Mouse (Mus musculus): ENCODE measurements around the gene Olfr1512. TPM values are rescaled to one million over a fixed set of nuclear protein-coding genes. Genes with fewer than 3 reads are reported as not detected.
A peak's percentile ranks its signal among the peaks of the same experiment; 100 is the strongest.
"Not testable (repeated sequence)": the region's sequence is repeated elsewhere in the genome, so short reads cannot be mapped to it uniquely, and the experiment has no call there.

Olfr1512 gene
- not detected in 2 replicates for polyA plus RNA-seq (2014; fragmentation: Nextera tagmentation; extraction: Ambion mirVana)

DNA sequence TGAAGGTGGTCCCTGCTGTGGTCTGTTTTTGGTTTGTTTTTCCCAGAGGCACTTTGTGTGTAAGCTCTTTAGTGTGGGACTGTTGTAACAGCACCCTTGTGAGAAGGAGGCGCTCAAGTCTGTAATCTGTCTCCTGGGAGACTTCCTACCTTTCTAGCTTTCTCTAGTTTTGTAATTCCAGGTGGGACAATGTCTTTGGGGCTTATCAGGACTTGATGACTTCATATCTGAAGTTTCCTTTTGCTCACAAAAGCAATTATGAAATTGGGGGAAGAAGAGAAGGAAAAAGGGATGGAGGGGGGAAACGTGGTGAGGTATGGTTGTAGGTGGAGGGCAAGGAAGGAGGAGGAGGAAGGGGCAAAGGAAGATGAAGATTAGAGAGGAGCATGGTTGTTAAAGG, at the start of gene Olfr1512:
TSS of gene Olfr1512 (minus strand) at position 101 of the 400 bp plus-strand sequence.
- DNase-seq (ENCODE audit: low spot score) (no peak), ATAC-seq (ENCODE audit: low FRiP score) (no peak)
- Histone ChIP-seq H3K9me3 (ENCODE audit: control insufficient read depth, low read length) (no peaks in the 10 kb centered on the region), H3K36me3 (replicated peaks; ENCODE audit: control insufficient read depth, insufficient read depth) (no peaks in the 10 kb centered on the region), H3K4me3 (replicated peaks; ENCODE audit: low read length) (no peak within 1 kb of the TSS), H3K27ac (no peak within 1 kb of the TSS), H3K4me1 (replicated peaks; ENCODE audit: control insufficient read depth, insufficient read depth, low read length) (no peaks in the 10 kb centered on the region), H3K27me3 (ENCODE audit: control insufficient read depth, insufficient read depth, low read length) (no peaks in the 10 kb centered on the region), H3K9ac (no peak within 1 kb of the TSS), H3K4me2 (replicated peaks) (no peak within 1 kb of the TSS)
- 79% methylated on average over 2 of the region's 2 CpGs for WGBS

DNA sequence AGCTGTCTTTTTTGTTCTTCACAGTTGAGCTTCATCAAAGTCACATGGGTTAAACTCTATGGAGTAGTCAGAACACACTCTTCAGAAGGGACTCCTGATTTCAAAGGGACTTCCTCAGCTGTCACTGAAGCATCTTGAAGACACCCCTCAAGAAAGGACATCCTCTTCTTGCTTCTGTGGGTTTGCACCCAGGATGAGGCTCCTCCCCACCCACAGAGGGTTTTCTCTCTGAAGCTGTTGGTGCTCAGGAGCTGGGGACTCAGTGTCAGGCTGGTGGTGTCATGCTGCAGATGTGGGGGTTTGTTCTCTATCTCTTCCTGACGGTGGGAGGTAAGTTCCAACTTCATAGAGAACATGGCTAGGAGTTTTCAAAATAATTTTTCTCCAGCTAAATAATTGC, 48.7 kb upstream of the Olfr1512 start:
- WGBS, result 91% methylated on average over 1 of the region's 1 CpGs
- Histone ChIP-seq H3K4me3 (replicated peaks; ENCODE audit: low read length) (no peak overlapping the region), H3K4me2 (replicated peaks) (no peak overlapping the region), H3K27ac (no peak overlapping the region), H3K4me1 (replicated peaks; ENCODE audit: control insufficient read depth, insufficient read depth, low read length) (no peaks in the 10 kb centered on the region), H3K36me3 (replicated peaks; ENCODE audit: control insufficient read depth, insufficient read depth) (no peaks in the 10 kb centered on the region), H3K9me3 (ENCODE audit: control insufficient read depth, low read length) (no peaks in the 10 kb centered on the region), H3K9ac (no peak overlapping the region), H3K27me3 (ENCODE audit: control insufficient read depth, insufficient read depth, low read length) (no peaks in the 10 kb centered on the region)
- no peak for ATAC-seq (ENCODE audit: low FRiP score)
- DNase-seq (ENCODE audit: low spot score), result no peak

DNA sequence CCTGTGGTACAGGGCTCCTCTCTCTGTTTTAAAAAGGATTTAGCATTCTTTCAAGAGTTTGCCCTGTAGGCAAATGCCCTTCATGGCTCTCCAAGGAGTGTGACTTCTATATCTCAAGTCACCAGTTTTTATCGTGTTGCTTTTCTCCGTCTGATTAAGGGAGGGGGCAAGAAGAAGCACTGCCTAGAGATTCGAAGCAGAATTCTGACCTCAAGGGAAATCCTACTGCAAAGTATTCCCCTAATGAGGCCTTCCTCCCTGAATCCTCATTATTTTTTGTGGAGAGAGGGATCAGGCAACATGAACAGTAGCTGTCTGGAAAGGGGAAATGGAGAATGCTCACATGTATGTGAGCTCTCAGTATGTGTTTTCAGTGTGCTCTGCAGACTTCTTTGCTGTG, 35.3 kb upstream of the Olfr1512 start, which contains the start of gene Olfr1510:
TSS of gene Olfr1510 (minus strand) at position 101 of the 400 bp plus-strand sequence.
- WGBS, result 91% methylated on average over 3 of the region's 3 CpGs
- no peak within 1 kb of the TSS for H3K27ac ChIP-seq
- ATAC-seq (ENCODE audit: low FRiP score), result no peak
- no peak within 1 kb of the TSS for H3K4me3 ChIP-seq (replicated peaks; ENCODE audit: low read length)
- H3K4me1 ChIP-seq (replicated peaks; ENCODE audit: control insufficient read depth, insufficient read depth, low read length), result no peaks in the 10 kb centered on the region
- no peak within 1 kb of the TSS for H3K9ac ChIP-seq
- no peaks in the 10 kb centered on the region for H3K36me3 ChIP-seq (replicated peaks; ENCODE audit: control insufficient read depth, insufficient read depth)
- no peaks in the 10 kb centered on the region for H3K9me3 ChIP-seq (ENCODE audit: control insufficient read depth, low read length)
- no peak within 1 kb of the TSS for H3K4me2 ChIP-seq (replicated peaks)
- no peak for DNase-seq (ENCODE audit: low spot score)
- no peaks in the 10 kb centered on the region for H3K27me3 ChIP-seq (ENCODE audit: control insufficient read depth, insufficient read depth, low read length)

- WGBS, result 80% methylated on average over 7 of the region's 10 CpGs
- H3K9me3 ChIP-seq (ENCODE audit: control insufficient read depth, low read length), result not testable (repeated sequence)
Observed at GRCm38 (mm10) chr14:52410142-52410919, 31.4 kb upstream of the Olfr1512 start.

GRCm38 (mm10) chr14:52397279-52397678, 18.3 kb upstream of the Olfr1512 start, which contains the start of gene Olfr1511:
Olfr1511 (minus strand) TSS chr14:52397379.
- DNase-seq (ENCODE audit: low spot score) (no peak), ATAC-seq (ENCODE audit: low FRiP score) (no peak)
- H3K27me3 ChIP-seq (ENCODE audit: control insufficient read depth, insufficient read depth, low read length), result no peaks in the 10 kb centered on the region
- no peak within 1 kb of the TSS for H3K9ac ChIP-seq
- no peaks in the 10 kb centered on the region for H3K36me3 ChIP-seq (replicated peaks; ENCODE audit: control insufficient read depth, insufficient read depth)
- no peak within 1 kb of the TSS for H3K4me3 ChIP-seq (replicated peaks; ENCODE audit: low read length)
- H3K9me3 ChIP-seq (ENCODE audit: control insufficient read depth, low read length), result no peaks in the 10 kb centered on the region
- no peaks in the 10 kb centered on the region for H3K4me1 ChIP-seq (replicated peaks; ENCODE audit: control insufficient read depth, insufficient read depth, low read length)
- H3K4me2 ChIP-seq (replicated peaks), result no peak within 1 kb of the TSS
- WGBS, result 82% methylated on average over 4 of the region's 4 CpGs
- H3K27ac ChIP-seq, result no peak within 1 kb of the TSS

More at GRCm38 (mm10) chr14:52410142-52410919, 31.4 kb upstream of the Olfr1512 start:
- H3K36me3 ChIP-seq (replicated peaks; ENCODE audit: control insufficient read depth, insufficient read depth); H3K27me3 ChIP-seq (ENCODE audit: control insufficient read depth, insufficient read depth, low read length); H3K4me1 ChIP-seq (replicated peaks; ENCODE audit: control insufficient read depth, insufficient read depth, low read length); H3K27ac ChIP-seq; H3K4me2 ChIP-seq (replicated peaks); H3K4me3 ChIP-seq (replicated peaks; ENCODE audit: low read length); DNase-seq (ENCODE audit: low spot score); H3K9ac ChIP-seq: not testable (repeated sequence)
- ATAC-seq (ENCODE audit: low FRiP score), result 0 out of 2 replicates have a peak, but pooled peaks have one; percentile 11

- not testable (repeated sequence) for H3K9ac ChIP-seq; H3K27ac ChIP-seq; H3K27me3 ChIP-seq (ENCODE audit: control insufficient read depth, insufficient read depth, low read length); H3K4me2 ChIP-seq (replicated peaks); DNase-seq (ENCODE audit: low spot score); H3K9me3 ChIP-seq (ENCODE audit: control insufficient read depth, low read length); H3K36me3 ChIP-seq (replicated peaks; ENCODE audit: control insufficient read depth, insufficient read depth); H3K4me1 ChIP-seq (replicated peaks; ENCODE audit: control insufficient read depth, insufficient read depth, low read length); ATAC-seq (ENCODE audit: low FRiP score); H3K4me3 ChIP-seq (replicated peaks; ENCODE audit: low read length)
- WGBS, result 90% methylated on average over 9 of the region's 9 CpGs
Observed at GRCm38 (mm10) chr14:52390084-52390848, 11.3 kb upstream of the Olfr1512 start.

- no peak overlapping the region for H3K27ac ChIP-seq
- ATAC-seq (ENCODE audit: low FRiP score), result no peak
Observed at GRCm38 (mm10) chr14:52368741-52369140, 10.2 kb downstream of the Olfr1512 start.

DNA sequence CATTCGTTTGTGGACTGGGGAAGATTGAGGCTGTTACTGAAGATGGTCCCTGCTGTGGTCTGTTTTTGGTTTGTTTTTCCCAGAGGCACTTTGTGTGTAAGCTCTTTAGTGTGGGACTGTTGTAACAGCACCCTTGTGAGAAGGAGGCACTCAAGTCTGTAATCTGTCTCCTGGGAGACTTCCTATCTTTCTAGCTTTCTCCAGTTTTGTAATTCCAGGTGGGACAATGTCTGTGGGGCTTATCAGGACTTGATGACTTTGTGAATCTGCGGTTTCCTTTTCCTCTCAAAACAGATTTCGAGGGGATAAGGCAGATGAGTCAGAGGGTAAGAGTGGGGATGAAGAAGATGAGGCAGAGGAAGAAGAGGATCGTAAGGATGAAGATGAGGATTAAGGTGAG, 22.7 kb downstream of the Olfr1512 start, which contains the start of gene Olfr1513:
TSS of gene Olfr1513 (minus strand) at position 101 of the 400 bp plus-strand sequence.
- no peak for ATAC-seq (ENCODE audit: low FRiP score)
- H3K27me3 ChIP-seq (ENCODE audit: control insufficient read depth, insufficient read depth, low read length), result no peaks in the 10 kb centered on the region
- no peak within 1 kb of the TSS for H3K4me2 ChIP-seq (replicated peaks)
- no peaks in the 10 kb centered on the region for H3K4me1 ChIP-seq (replicated peaks; ENCODE audit: control insufficient read depth, insufficient read depth, low read length)
- no peaks in the 10 kb centered on the region for H3K9me3 ChIP-seq (ENCODE audit: control insufficient read depth, low read length)
- H3K27ac ChIP-seq, result no peak within 1 kb of the TSS
- no peak for DNase-seq (ENCODE audit: low spot score)
- WGBS, result 77% methylated on average over 4 of the region's 4 CpGs
- H3K4me3 ChIP-seq (replicated peaks; ENCODE audit: low read length), result no peak within 1 kb of the TSS
- H3K36me3 ChIP-seq (replicated peaks; ENCODE audit: control insufficient read depth, insufficient read depth), result no peaks in the 10 kb centered on the region
- H3K9ac ChIP-seq, result no peak within 1 kb of the TSS

More at GRCm38 (mm10) chr14:52368741-52369140, 10.2 kb downstream of the Olfr1512 start:
- 92% methylated on average over 3 of the region's 3 CpGs for WGBS
- Histone ChIP-seq H3K27me3 (ENCODE audit: control insufficient read depth, insufficient read depth, low read length) (no peaks in the 10 kb centered on the region), H3K4me3 (replicated peaks; ENCODE audit: low read length) (no peak overlapping the region), H3K4me1 (replicated peaks; ENCODE audit: control insufficient read depth, insufficient read depth, low read length) (no peaks in the 10 kb centered on the region), H3K36me3 (replicated peaks; ENCODE audit: control insufficient read depth, insufficient read depth) (no peaks in the 10 kb centered on the region), H3K9me3 (ENCODE audit: control insufficient read depth, low read length) (no peaks in the 10 kb centered on the region), H3K4me2 (replicated peaks) (no peak overlapping the region), H3K9ac (no peak overlapping the region)
- DNase-seq (ENCODE audit: low spot score), result no peak

GRCm38 (mm10) chr14:52339512-52339852, 39.5 kb downstream of the Olfr1512 start:
- WGBS, result 75% methylated on average over 6 of the region's 6 CpGs
- Histone ChIP-seq H3K27me3 (ENCODE audit: control insufficient read depth, insufficient read depth, low read length) (no peaks in the 10 kb centered on the region), H3K4me1 (replicated peaks; ENCODE audit: control insufficient read depth, insufficient read depth, low read length) (no peaks in the 10 kb centered on the region), H3K4me2 (replicated peaks) (peak overlapping the region; percentile 46), H3K36me3 (replicated peaks; ENCODE audit: control insufficient read depth, insufficient read depth) (no peaks in the 10 kb centered on the region), H3K27ac (peak overlapping the region; percentile 59; the same call in 1 of the 2 replicates), H3K9me3 (ENCODE audit: control insufficient read depth, low read length) (no peaks in the 10 kb centered on the region; the same call in 1 of the 2 replicates), H3K9ac (peak overlapping the region; percentile 50; the same call in 1 of the 2 replicates), H3K4me3 (replicated peaks; ENCODE audit: low read length) (peak overlapping the region; percentile 25)
- ATAC-seq (ENCODE audit: low FRiP score) (no peak; the same call in 1 of the 2 replicates), DNase-seq (ENCODE audit: low spot score) (no peak)
